Mouse (Mus musculus) bone marrow macrophage, adult 2 months (primary cell): Measurements from ENCODE around the gene Gm47985.

ENCODE experiments used
- CTCF ChIP-seq: IDR thresholded peaks from 2 replicates; pipeline ENCODE4 v1.5.1; 2012; ENCODE audit warnings: low read depth, mild to moderate bottlenecking, low read length, moderate library complexity
- POLR2A ChIP-seq: IDR thresholded peaks from 2 replicates; pipeline ENCODE4 v1.6.1; 2012; ENCODE audit warnings: mild to moderate bottlenecking, low read depth, low read length, borderline replicate concordance

- TF ChIP-seq POLR2A: no peak
- no peak for TF ChIP-seq CTCF
These were observed 50.0 kb downstream of the Gm47985 start for GRCm38 (mm10) chr1:151232346-151232745.
